Mouse (Mus musculus): ENCODE results near the gene B830017H08Rik.

DNA sequence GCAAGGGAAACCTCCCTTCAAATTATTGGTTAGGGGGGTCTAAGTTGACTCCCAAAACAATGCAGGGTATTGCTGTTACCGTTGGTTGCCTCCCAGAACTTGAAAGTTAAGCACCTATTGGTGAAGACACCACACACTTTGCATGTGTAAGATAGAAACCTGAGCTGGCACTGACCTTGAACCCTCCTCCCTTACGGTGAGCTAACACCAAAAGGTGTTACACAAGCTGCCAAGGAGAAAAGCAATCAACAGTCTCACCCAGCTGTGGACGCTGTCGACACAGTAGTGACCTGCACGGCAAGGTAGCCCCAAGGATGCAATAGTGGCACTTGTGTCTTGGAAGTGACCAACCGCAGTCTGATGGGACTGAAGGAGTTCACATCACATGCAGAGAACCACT, 51.2 kb downstream of the B830017H08Rik start:
- TF ChIP-seq POLR2A (IDR thresholded peaks at IDR 0.05; ENCODE audit: insufficient read length, low read depth) (no peak), REST (IDR thresholded peaks at IDR 0.05; ENCODE audit: insufficient read depth, insufficient read length) (no peak), TCF12 (IDR thresholded peaks at IDR 0.05; ENCODE audit: insufficient read depth, poor library complexity, severe bottlenecking) (no peak)
